Mouse (Mus musculus): Measurements from ENCODE around the gene Aasdh.

GRCm38 (mm10) chr5:76923428-76923827 lies 18.1 kb upstream of the Aasdh start:
- TF ChIP-seq GATA1 (IDR thresholded peaks at IDR 0.05; ENCODE audit: borderline replicate concordance, low read length) (no peak), FLI1 (IDR thresholded peaks at IDR 0.05; ENCODE audit: low read length) (no peak)

All from megakaryocyte, embryonic 14.5 days (primary cell).